Mouse (Mus musculus) embryonic fibroblast, embryonic 13.5 days (primary cell): ENCODE results near the gene Smad3. TPM values are rescaled to one million over a fixed set of nuclear protein-coding genes. Genes with fewer than 3 reads are reported as not detected.

Source experiments
- H3K27ac ChIP-seq: 2 replicates; pipeline ENCODE4 v1.5.1; 2012; ENCODE audit warnings: low read length, control low read depth, inconsistent platforms; ENCODE audit not compliant: insufficient read depth
- H3K4me1 ChIP-seq: 2 replicates; pipeline ENCODE4 v1.6.1; 2011; ENCODE audit warnings: low read length; ENCODE audit not compliant: control insufficient read depth, insufficient read depth
- H3K4me3 ChIP-seq: 2 replicates; pipeline ENCODE4 v1.5.1; 2011; ENCODE audit warnings: mild to moderate bottlenecking, control low read depth, low read length; ENCODE audit not compliant: insufficient read depth
- CTCF ChIP-seq: IDR thresholded peaks from 2 replicates; pipeline ENCODE4 v1.5.1; 2011; ENCODE audit warnings: mild to moderate bottlenecking, control low read depth, low read length, moderate library complexity, borderline replicate concordance; ENCODE audit not compliant: insufficient read depth
- POLR2A ChIP-seq: IDR thresholded peaks from 2 replicates; pipeline ENCODE4 v1.6.1; 2011; ENCODE audit warnings: low read depth, mild to moderate bottlenecking, control low read depth, low read length, moderate library complexity
- polyA plus RNA-seq: library from polyadenylated mRNA; stranded (reverse); fragments of >200 nt; gene quantifications from 2 replicates; pipeline ENCODE4 v1.2.4, GENCODE M21; 2011; ENCODE audit warnings: low read depth; ENCODE audit not compliant: missing spikeins, insufficient read length

Gene Smad3
- polyA plus RNA-seq, 1 experiment, result 52.4 TPM

- no peak for TF ChIP-seq CTCF
- TF ChIP-seq POLR2A, result no peak
These were observed 65.8 kb downstream of the Smad3 start for GRCm38 (mm10) chr9:63691960-63692359.

GRCm38 (mm10) chr9:63690511-63690910 lies 67.3 kb downstream of the Smad3 start:
- H3K4me3 ChIP-seq, result no peak overlapping the region

More at GRCm38 (mm10) chr9:63691960-63692359, 65.8 kb downstream of the Smad3 start:
- H3K27ac ChIP-seq, result no peak overlapping the region
- H3K4me3 ChIP-seq, result no peak overlapping the region
- H3K4me1 ChIP-seq, result no peaks in the 10 kb centered on the region

GRCm38 (mm10) chr9:63687413-63688015 lies 70.3 kb downstream of the Smad3 start:
- no peak for TF ChIP-seq POLR2A
- no peak for TF ChIP-seq CTCF
- H3K4me1 ChIP-seq, result no peaks in the 10 kb centered on the region
- H3K4me3 ChIP-seq, result no peak overlapping the region
- no peak overlapping the region for H3K27ac ChIP-seq

More at GRCm38 (mm10) chr9:63690511-63690910, 67.3 kb downstream of the Smad3 start:
- no peak for TF ChIP-seq POLR2A
- no peak for TF ChIP-seq CTCF
- H3K27ac ChIP-seq, result no peak overlapping the region
- H3K4me1 ChIP-seq, result no peaks in the 10 kb centered on the region

- 0 out of 2 replicates have a peak, but pooled peaks cover 4% of the 10 kb centered on the region for H3K4me1 ChIP-seq
- no peak overlapping the region for H3K27ac ChIP-seq
- H3K4me3 ChIP-seq, result no peak overlapping the region
- no peak for TF ChIP-seq POLR2A
- no peak for TF ChIP-seq CTCF
These were observed 72.4 kb downstream of the Smad3 start for GRCm38 (mm10) chr9:63685352-63685751.

GRCm38 (mm10) chr9:63684277-63684676 lies 73.5 kb downstream of the Smad3 start:
- TF ChIP-seq POLR2A, result no peak
- TF ChIP-seq CTCF, result no peak
- no peak overlapping the region for H3K4me3 ChIP-seq
- 0 out of 2 replicates have a peak, but pooled peaks cover 4% of the 10 kb centered on the region for H3K4me1 ChIP-seq
- H3K27ac ChIP-seq, result no peak overlapping the region

GRCm38 (mm10) chr9:63682943-63683342 lies 74.9 kb downstream of the Smad3 start:
- no peak overlapping the region for H3K27ac ChIP-seq
- no peak for TF ChIP-seq CTCF
- no peak for TF ChIP-seq POLR2A

GRCm38 (mm10) chr9:63682301-63682700 lies 75.5 kb downstream of the Smad3 start:
- H3K4me3 ChIP-seq, result no peak overlapping the region
- H3K4me1 ChIP-seq, result peaks cover 10% of the 10 kb centered on the region
- H3K27ac ChIP-seq, result no peak overlapping the region
- TF ChIP-seq CTCF, result no peak
- no peak for TF ChIP-seq POLR2A

More at GRCm38 (mm10) chr9:63682943-63683342, 74.9 kb downstream of the Smad3 start:
- Histone ChIP-seq H3K4me1 (peaks cover 8% of the 10 kb centered on the region), H3K4me3 (no peak overlapping the region)

GRCm38 (mm10) chr9:63678076-63678475 lies 79.7 kb downstream of the Smad3 start:
- no peak for TF ChIP-seq CTCF
- no peak for TF ChIP-seq POLR2A
- peaks cover 16% of the 10 kb centered on the region for H3K4me1 ChIP-seq
- no peak overlapping the region for H3K4me3 ChIP-seq
- H3K27ac ChIP-seq, result peak overlapping the region; percentile 94

GRCm38 (mm10) chr9:63677621-63678020 lies 80.2 kb downstream of the Smad3 start:
- peak overlapping the region; percentile 94 for H3K27ac ChIP-seq
- TF ChIP-seq CTCF (no peak), POLR2A (no peak; the same call in 1 of the 2 replicates)
- H3K4me1 ChIP-seq, result peaks cover 20% of the 10 kb centered on the region
- no peak overlapping the region for H3K4me3 ChIP-seq

GRCm38 (mm10) chr9:63674613-63675012 lies 83.2 kb downstream of the Smad3 start:
- TF ChIP-seq CTCF (no peak), POLR2A (no peak)

More at GRCm38 (mm10) chr9:63674613-63675012, 83.2 kb downstream of the Smad3 start:
- H3K4me1 ChIP-seq, result peaks cover 19% of the 10 kb centered on the region
- H3K27ac ChIP-seq, result peak overlapping the region; percentile 87
- H3K4me3 ChIP-seq, result no peak overlapping the region
